Mouse (Mus musculus) forebrain, postnatal 0 days (tissue): Measurements from ENCODE around the gene Pdcd5. TPM values are rescaled to one million over a fixed set of nuclear protein-coding genes. Genes with fewer than 3 reads are reported as not detected.

Source experiments
- ATAC-seq: fragments of 200-750 bp; cut with Nextera tagmentation; 2 replicates; pipeline ENCODE4 v1.8.0; 2017; ENCODE audit warnings: mild to moderate bottlenecking, moderate library complexity
- DNase-seq: peaks from one replicate; pipeline ENCODE4 v3.0.0-alpha.2; 2015
- H3K27ac ChIP-seq: fragments of 300-500 bp; sonication (generic); 2 replicates; pipeline ENCODE4 v1.5.1; 2014; ENCODE audit warnings: low read depth, mild to moderate bottlenecking, antibody characterized with exemption, low read length, moderate library complexity, mixed read lengths
- H3K27me3 ChIP-seq: fragments of 300-500 bp; sonication (generic); 2 replicates; pipeline ENCODE4 v1.6.1; 2014; ENCODE audit warnings: mild to moderate bottlenecking, low read length, mixed read lengths; ENCODE audit not compliant: insufficient read depth
- H3K36me3 ChIP-seq: fragments of 300-500 bp; sonication (generic); 2 replicates; pipeline ENCODE4 v1.6.1; 2014; ENCODE audit warnings: mild to moderate bottlenecking, moderate library complexity; ENCODE audit not compliant: insufficient read depth
- H3K4me1 ChIP-seq: fragments of 300-500 bp; sonication (generic); 2 replicates; pipeline ENCODE4 v1.6.1; 2014; ENCODE audit warnings: antibody characterized with exemption; ENCODE audit not compliant: insufficient read depth
- H3K4me2 ChIP-seq: fragments of 300-500 bp; sonication (generic); 2 replicates; pipeline ENCODE4 v1.6.1; 2014; ENCODE audit warnings: low read depth, mild to moderate bottlenecking, moderate library complexity
- H3K4me3 ChIP-seq: fragments of 300-500 bp; sonication (generic); 2 replicates; pipeline ENCODE4 v1.5.1; 2014; ENCODE audit warnings: low read depth, low read length, mixed read lengths
- H3K9ac ChIP-seq: fragments of 300-500 bp; sonication (generic); 2 replicates; pipeline ENCODE4 v1.6.1; 2014; ENCODE audit warnings: mild to moderate bottlenecking
- H3K9me3 ChIP-seq: fragments of 300-500 bp; sonication (generic); 2 replicates; pipeline ENCODE4 v1.6.1; 2016; ENCODE audit warnings: low read length
- CTCF ChIP-seq: sonication (generic); IDR thresholded peaks from 2 replicates; pipeline ENCODE4 v1.5.1; 2016; ENCODE audit warnings: antibody characterized with exemption, control low read depth, low read depth
- WGBS: fragments of 180-500 bp; shearing (Covaris S2); extraction: QIAGEN DNeasy Blood & Tissue Kit; methylation state at CpG from one replicate; pipeline ENCODE4 v1.1.7; 2014; 5-methylcytosine and 5-hydroxymethylcytosine counted together
- polyA plus RNA-seq: library from polyadenylated mRNA; unstranded; fragments of >200 nt; fragmentation: Nextera tagmentation; extraction: Ambion mirVana; gene quantifications from 2 replicates; pipeline ENCODE4 v1.2.1, GENCODE M21; 2015
- total RNA-seq: library from RNA; depleted of rRNA; stranded (reverse); fragments of >200 nt; gene quantifications from 2 replicates; pipeline ENCODE4 v1.2.3, GENCODE M21; 2014; rRNA removed

The Pdcd5 gene
- total RNA-seq (91.6 and 154 TPM in 2 replicates), polyA plus RNA-seq (228 and 295 TPM in 2 replicates)

- DNase-seq (peak; percentile 99), ATAC-seq (peak; percentile 95)
- no peaks in the 10 kb centered on the region for H3K4me1 ChIP-seq
- H3K4me2 ChIP-seq, result peak within 1 kb of the TSS; percentile 63
- H3K4me3 ChIP-seq, result peak within 1 kb of the TSS; percentile 79
- H3K36me3 ChIP-seq, result peaks cover 27% of the 10 kb centered on the region
- WGBS, result 2% methylated on average over 63 of the region's 64 CpGs
- TF ChIP-seq CTCF, result 0 out of 2 replicates have a peak, but pooled peaks have one; percentile 16
- H3K27me3 ChIP-seq, result no peaks in the 10 kb centered on the region
- H3K27ac ChIP-seq, result peak within 1 kb of the TSS; percentile 78
- no peaks in the 10 kb centered on the region for H3K9me3 ChIP-seq
- peak within 1 kb of the TSS; percentile 89 for H3K9ac ChIP-seq
These were observed at the start of gene Pdcd5 for GRCm38 (mm10) chr7:35647101-35647698. Pdcd5 (minus strand) TSS chr7:35647521.

- Histone ChIP-seq H3K27ac (no peak overlapping the region), H3K4me2 (no peak overlapping the region), H3K9ac (no peak overlapping the region), H3K4me3 (no peak overlapping the region), H3K36me3 (peaks cover 23% of the 10 kb centered on the region; the same call in 1 of the 2 replicates), H3K27me3 (no peaks in the 10 kb centered on the region), H3K9me3 (no peaks in the 10 kb centered on the region), H3K4me1 (no peaks in the 10 kb centered on the region; the same call in 1 of the 2 replicates)
- no peak for ATAC-seq
- no peak for DNase-seq
- WGBS, result 82% methylated on average over 12 of the region's 12 CpGs
- no peak for TF ChIP-seq CTCF
These were observed 45.3 kb upstream of the Pdcd5 start for GRCm38 (mm10) chr7:35692641-35693040.

- Histone ChIP-seq H3K36me3 (peaks cover 26% of the 10 kb centered on the region; the same call in 1 of the 2 replicates), H3K9me3 (no peaks in the 10 kb centered on the region), H3K27me3 (no peaks in the 10 kb centered on the region), H3K4me1 (no peaks in the 10 kb centered on the region; the same call in 1 of the 2 replicates), H3K27ac (no peak overlapping the region), H3K4me2 (no peak overlapping the region), H3K9ac (no peak overlapping the region), H3K4me3 (no peak overlapping the region)
- peak; percentile 39 for DNase-seq
- WGBS, result 33% methylated on average over 14 of the region's 14 CpGs
- ATAC-seq, result no peak
- TF ChIP-seq CTCF, result no peak
These were observed 44.8 kb upstream of the Pdcd5 start for GRCm38 (mm10) chr7:35692117-35692516.

- WGBS, result 50% methylated on average over 11 of the region's 11 CpGs
- Histone ChIP-seq H3K9me3 (no peaks in the 10 kb centered on the region), H3K4me3 (no peak overlapping the region), H3K4me1 (peaks cover 3% of the 10 kb centered on the region; the same call in 1 of the 2 replicates), H3K9ac (no peak overlapping the region), H3K27me3 (no peaks in the 10 kb centered on the region), H3K4me2 (no peak overlapping the region), H3K36me3 (peaks cover 18% of the 10 kb centered on the region; the same call in 1 of the 2 replicates), H3K27ac (no peak overlapping the region)
- no peak for TF ChIP-seq CTCF
- no peak for ATAC-seq
- DNase-seq, result no peak
These were observed 41.5 kb upstream of the Pdcd5 start for GRCm38 (mm10) chr7:35688781-35689349.

- H3K4me1 ChIP-seq, result peaks cover 3% of the 10 kb centered on the region; the same call in 1 of the 2 replicates
- no peaks in the 10 kb centered on the region for H3K27me3 ChIP-seq
- no peak overlapping the region for H3K4me2 ChIP-seq
- no peak for DNase-seq
- H3K27ac ChIP-seq, result peak overlapping the region; percentile 29; the same call in 1 of the 2 replicates
- no peak overlapping the region; the same call in 1 of the 2 replicates for H3K9ac ChIP-seq
- ATAC-seq, result no peak
- no peak for TF ChIP-seq CTCF
- WGBS, result 16% methylated on average over 9 of the region's 9 CpGs
- H3K9me3 ChIP-seq, result no peaks in the 10 kb centered on the region
- no peak overlapping the region for H3K4me3 ChIP-seq
- H3K36me3 ChIP-seq, result peaks cover 18% of the 10 kb centered on the region; the same call in 1 of the 2 replicates
These were observed 41.0 kb upstream of the Pdcd5 start for GRCm38 (mm10) chr7:35688276-35688675.

GRCm38 (mm10) chr7:35687229-35687628 lies 39.9 kb upstream of the Pdcd5 start:
- H3K36me3 ChIP-seq, result peaks cover 12% of the 10 kb centered on the region; the same call in 1 of the 2 replicates
- ATAC-seq (no peak), DNase-seq (no peak)
- no peaks in the 10 kb centered on the region for H3K27me3 ChIP-seq
- TF ChIP-seq CTCF, result no peak
- H3K4me3 ChIP-seq, result no peak overlapping the region
- peaks cover 3% of the 10 kb centered on the region; the same call in 1 of the 2 replicates for H3K4me1 ChIP-seq
- H3K4me2 ChIP-seq, result peak overlapping the region; percentile 8; the same call in 1 of the 2 replicates
- no peak overlapping the region for H3K9ac ChIP-seq
- WGBS, result 35% methylated on average over 10 of the region's 10 CpGs
- no peaks in the 10 kb centered on the region for H3K9me3 ChIP-seq
- 0 out of 2 replicates have a peak overlapping the region, but pooled peaks have one; percentile 15 for H3K27ac ChIP-seq

GRCm38 (mm10) chr7:35686756-35687155 lies 39.4 kb upstream of the Pdcd5 start:
- Histone ChIP-seq H3K4me1 (peaks cover 3% of the 10 kb centered on the region; the same call in 1 of the 2 replicates), H3K27me3 (no peaks in the 10 kb centered on the region), H3K27ac (no peak overlapping the region), H3K36me3 (peaks cover 8% of the 10 kb centered on the region; the same call in 1 of the 2 replicates), H3K9me3 (no peaks in the 10 kb centered on the region), H3K4me2 (peak overlapping the region; percentile 8; the same call in 1 of the 2 replicates), H3K9ac (no peak overlapping the region), H3K4me3 (no peak overlapping the region)
- DNase-seq (peak; percentile 79), ATAC-seq (peak; percentile 5; the same call in 1 of the 2 replicates)
- WGBS, result 28% methylated on average over 13 of the region's 13 CpGs
- TF ChIP-seq CTCF, result peak; percentile 93
